Mouse (Mus musculus) lung, postnatal 14 days (tissue): Measurements from ENCODE around the gene Chchd2.

Source experiments
- DNase-seq: peaks from one replicate; pipeline ENCODE4 v3.0.0; 2021

Gene Chchd2

GRCm38 (mm10) chr5:129877731-129878455 lies 9.4 kb downstream of the Chchd2 start:
- DNase-seq: no peak

- no peak for DNase-seq
Measured at GRCm38 (mm10) chr5:129875098-129875497, 12.2 kb downstream of the Chchd2 start.

- DNase-seq: no peak
Measured at GRCm38 (mm10) chr5:129873942-129874341, 13.3 kb downstream of the Chchd2 start.

DNA sequence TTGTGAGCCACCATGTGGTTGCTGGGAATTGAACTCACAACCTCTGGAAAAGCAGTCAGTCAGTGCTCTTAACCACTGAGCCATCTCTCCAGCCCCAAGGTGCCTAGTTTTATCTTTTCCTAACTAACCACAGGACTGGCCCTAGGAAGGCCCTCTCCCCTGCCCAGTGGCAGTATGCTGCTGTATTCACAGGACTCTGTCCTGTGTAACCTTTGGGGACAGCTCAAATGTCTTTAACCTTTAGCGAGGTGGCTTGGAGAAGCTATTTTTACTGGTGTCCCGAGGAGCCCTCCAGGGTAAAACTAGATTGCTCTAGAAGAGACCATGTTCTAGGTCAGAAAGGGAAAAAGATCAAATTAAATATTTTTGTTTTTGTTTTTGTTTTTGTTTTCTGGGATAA lies 16.0 kb downstream of the Chchd2 start:
- no peak for DNase-seq

GRCm38 (mm10) chr5:129869238-129869995 lies 17.9 kb downstream of the Chchd2 start:
- no peak for DNase-seq

DNA sequence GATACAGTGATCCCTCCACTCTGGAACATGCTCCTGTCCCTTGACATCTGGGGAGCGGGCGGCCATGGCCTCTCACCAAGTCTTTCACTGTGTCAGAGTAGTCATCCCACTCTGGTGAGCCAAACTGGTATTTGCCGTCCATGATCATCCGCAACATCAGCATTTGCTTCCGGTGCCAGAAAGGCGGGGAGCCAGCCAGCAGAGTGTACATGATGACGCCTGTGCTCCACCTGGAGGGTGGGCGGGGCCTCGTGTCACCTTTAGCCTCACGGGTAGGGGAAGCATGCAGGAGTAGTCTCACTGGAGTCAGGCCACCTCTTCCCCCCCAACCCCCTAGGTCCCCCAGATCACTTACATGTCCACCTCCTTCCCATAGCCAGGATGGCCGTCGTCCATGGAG lies 21.4 kb downstream of the Chchd2 start:
- DNase-seq: no peak

GRCm38 (mm10) chr5:129864467-129864866 lies 22.8 kb downstream of the Chchd2 start:
- peak; percentile 41 for DNase-seq

DNA sequence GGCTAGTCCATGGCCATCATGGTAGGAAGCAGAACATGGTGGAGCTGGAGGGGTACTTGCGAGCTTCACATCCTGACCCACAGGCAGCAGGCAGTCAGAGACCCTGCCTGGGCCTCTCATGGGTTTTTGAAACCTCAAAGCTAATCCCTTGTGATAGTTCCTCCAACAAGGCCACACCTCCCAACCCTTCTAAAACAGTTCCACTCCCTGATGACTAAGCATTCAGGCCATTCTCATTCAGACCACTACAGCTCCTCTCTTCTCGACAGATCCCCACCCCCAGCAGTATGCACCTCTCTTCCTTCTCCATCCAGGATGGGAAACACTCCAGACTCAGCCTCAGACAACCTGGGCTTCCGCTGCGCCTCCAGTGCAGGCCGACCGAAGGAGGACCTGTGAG lies 24.9 kb downstream of the Chchd2 start:
- DNase-seq: no peak

GRCm38 (mm10) chr5:129856414-129856813 lies 30.9 kb downstream of the Chchd2 start:
- no peak for DNase-seq

DNA sequence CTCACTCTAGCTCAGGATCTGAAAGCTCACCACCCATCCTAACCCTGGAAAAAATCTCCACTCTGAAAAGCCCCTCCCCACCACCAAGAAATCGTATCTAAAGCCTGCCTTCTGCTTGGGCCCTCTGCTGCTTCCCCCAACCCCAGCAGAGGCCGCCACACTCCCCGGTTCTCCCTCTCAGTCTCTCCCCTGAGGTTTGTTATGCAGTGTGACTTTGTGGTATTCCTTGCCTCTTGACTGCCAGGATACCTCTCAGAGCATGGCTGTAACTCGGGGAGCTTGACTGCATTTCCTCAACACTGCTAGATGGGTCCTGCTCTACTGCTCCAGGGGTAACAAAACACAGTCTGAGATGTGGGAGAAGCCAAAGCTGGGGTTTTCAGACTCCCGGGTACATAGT lies 32.1 kb downstream of the Chchd2 start:
- no peak for DNase-seq

- no peak for DNase-seq
Measured at GRCm38 (mm10) chr5:129847558-129847820, 39.8 kb downstream of the Chchd2 start.

DNA sequence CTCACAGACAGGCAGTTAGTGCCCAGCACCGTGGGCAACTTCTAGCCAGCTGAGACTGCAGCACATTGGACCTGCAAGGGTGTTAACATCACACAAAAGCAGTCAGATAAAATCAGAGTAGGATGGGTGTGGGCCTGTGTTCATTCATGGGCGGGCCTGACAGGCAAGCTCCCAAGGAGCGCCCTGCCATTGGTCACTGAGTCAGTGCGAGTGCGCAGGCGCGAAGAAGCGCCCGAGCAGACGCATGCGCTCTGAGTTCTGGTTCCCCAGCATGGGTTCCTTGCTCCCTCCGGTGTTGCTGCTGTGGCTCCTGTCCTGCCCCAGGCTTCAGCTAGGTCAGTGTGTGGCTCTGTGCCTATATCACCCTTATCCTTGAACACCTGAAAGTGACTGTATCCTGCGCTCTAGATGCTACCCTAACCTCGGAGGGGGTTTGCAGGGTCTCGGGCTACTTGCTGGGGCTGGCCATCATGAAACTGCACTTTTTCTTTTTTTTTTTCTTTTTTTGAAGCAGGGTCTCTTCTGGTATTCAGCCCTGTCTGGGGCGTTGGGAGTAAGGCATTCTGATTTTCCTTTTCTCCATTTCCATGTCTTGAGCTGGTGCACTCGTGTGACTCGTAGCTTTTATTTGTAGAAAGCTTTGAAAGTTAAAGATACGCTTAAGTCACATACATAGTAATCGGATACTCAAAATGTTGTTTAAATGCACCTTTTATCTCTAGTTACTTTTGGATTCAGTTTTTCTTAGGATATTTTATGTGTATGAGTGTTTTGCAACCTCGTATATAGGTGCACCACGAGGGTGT lies 40.3 kb downstream of the Chchd2 start, which contains the start of gene Sumf2:
Gene Sumf2, plus strand, starts transcription at position 235 of the 806 bp plus-strand sequence.
- peak; percentile 95 for DNase-seq

- DNase-seq: no peak
Measured at GRCm38 (mm10) chr5:129844848-129845247, 42.4 kb downstream of the Chchd2 start.
